Mouse (Mus musculus): ENCODE measurements at regions not wholly inside any gene's neighbourhood (a gene's known extent, or its start where the extent isn't known, plus 50 kb on each side); places are given as distances from the start of the nearest gene placed in this dataset.

- Histone ChIP-seq H3K36me3 (ENCODE audit: control insufficient read depth, insufficient read depth) (no peaks in the 10 kb centered on the region), H3K79me2 (ENCODE audit: control insufficient read depth, insufficient read depth) (no peaks in the 10 kb centered on the region), H3K4me3 (no peak overlapping the region), H3K27me3 (ENCODE audit: control insufficient read depth, insufficient read depth, insufficient read length) (no peaks in the 10 kb centered on the region), H3K4me2 (ENCODE audit: low read depth) (no peak overlapping the region), H3ac (ENCODE audit: control insufficient read depth, insufficient read length) (no peak overlapping the region)
- TF ChIP-seq POLR2A (IDR thresholded peaks at IDR 0.05; ENCODE audit: insufficient read length, low read depth) (no peak), CEBPB (IDR thresholded peaks at IDR 0.05; ENCODE audit: insufficient read depth, poor library complexity, severe bottlenecking) (no peak), E2F4 (IDR thresholded peaks at IDR 0.05; ENCODE audit: insufficient read depth) (no peak), POLR2AphosphoS2 (IDR thresholded peaks at IDR 0.05; ENCODE audit: insufficient read length, low read depth) (no peak), USF1 (IDR thresholded peaks at IDR 0.05; ENCODE audit: low read depth) (no peak), REST (IDR thresholded peaks at IDR 0.05; ENCODE audit: insufficient read depth, insufficient read length) (no peak), MYOG (IDR thresholded peaks at IDR 0.05; ENCODE audit: control insufficient read depth in 1 of 3, insufficient read depth in 1 of 3, insufficient read length in 2 of 3, low read depth in 2 of 3) (no peak), TCF12 (IDR thresholded peaks at IDR 0.05; ENCODE audit: insufficient read depth, poor library complexity, severe bottlenecking) (no peak), MAX (IDR thresholded peaks at IDR 0.05; ENCODE audit: low read depth) (no peak), MYOD1 (IDR thresholded peaks at IDR 0.05; ENCODE audit: control insufficient read depth in 1 of 3, insufficient read length in 2 of 3, low read depth in 2 of 3) (no peak), SRF (IDR thresholded peaks at IDR 0.05; ENCODE audit: control insufficient read depth, insufficient read length, low read depth) (no peak), TCF3 (IDR thresholded peaks at IDR 0.05; ENCODE audit: insufficient read length, low read depth) (no peak)
Measured at GRCm38 (mm10) chr1:129106961-129107557, 166.0 kb upstream of the Thsd7b start.

GRCm38 (mm10) chr1:129100997-129101396, 172.1 kb upstream of the Thsd7b start:
- no peaks in the 10 kb centered on the region for H3K79me2 ChIP-seq (ENCODE audit: control insufficient read depth, insufficient read depth)
- no peaks in the 10 kb centered on the region for H3K27me3 ChIP-seq (ENCODE audit: control insufficient read depth, insufficient read depth, insufficient read length)
- H3K4me3 ChIP-seq, result no peak overlapping the region
- no peak for TF ChIP-seq MYOG (IDR thresholded peaks at IDR 0.05; ENCODE audit: control insufficient read depth in 1 of 3, insufficient read depth in 1 of 3, insufficient read length in 2 of 3, low read depth in 2 of 3)
- TF ChIP-seq CEBPB (IDR thresholded peaks at IDR 0.05; ENCODE audit: insufficient read depth, poor library complexity, severe bottlenecking), result no peak
- TF ChIP-seq SRF (IDR thresholded peaks at IDR 0.05; ENCODE audit: control insufficient read depth, insufficient read length, low read depth), result no peak
- TF ChIP-seq TCF3 (IDR thresholded peaks at IDR 0.05; ENCODE audit: insufficient read length, low read depth), result no peak
- no peak for TF ChIP-seq USF1 (IDR thresholded peaks at IDR 0.05; ENCODE audit: low read depth)
- TF ChIP-seq MYOD1 (IDR thresholded peaks at IDR 0.05; ENCODE audit: control insufficient read depth in 1 of 3, insufficient read length in 2 of 3, low read depth in 2 of 3), result no peak
- TF ChIP-seq E2F4 (IDR thresholded peaks at IDR 0.05; ENCODE audit: insufficient read depth), result no peak
- no peak overlapping the region for H3ac ChIP-seq (ENCODE audit: control insufficient read depth, insufficient read length)
- H3K36me3 ChIP-seq (ENCODE audit: control insufficient read depth, insufficient read depth), result no peaks in the 10 kb centered on the region
- H3K4me2 ChIP-seq (ENCODE audit: low read depth), result no peak overlapping the region

GRCm38 (mm10) chr1:129078274-129078673, 194.8 kb upstream of the Thsd7b start:
- H3K36me3 ChIP-seq (ENCODE audit: control insufficient read depth, insufficient read depth), result no peaks in the 10 kb centered on the region
- H3ac ChIP-seq (ENCODE audit: control insufficient read depth, insufficient read length), result no peak overlapping the region
- no peak for TF ChIP-seq E2F4 (IDR thresholded peaks at IDR 0.05; ENCODE audit: insufficient read depth)
- no peak for TF ChIP-seq MAX (IDR thresholded peaks at IDR 0.05; ENCODE audit: low read depth)
- TF ChIP-seq CEBPB (IDR thresholded peaks at IDR 0.05; ENCODE audit: insufficient read depth, poor library complexity, severe bottlenecking), result no peak
- TF ChIP-seq TCF12 (IDR thresholded peaks at IDR 0.05; ENCODE audit: insufficient read depth, poor library complexity, severe bottlenecking), result no peak
- no peak for TF ChIP-seq POLR2A (IDR thresholded peaks at IDR 0.05; ENCODE audit: insufficient read length, low read depth)
- no peak for TF ChIP-seq SRF (IDR thresholded peaks at IDR 0.05; ENCODE audit: control insufficient read depth, insufficient read length, low read depth)
- TF ChIP-seq REST (IDR thresholded peaks at IDR 0.05; ENCODE audit: insufficient read depth, insufficient read length), result no peak
- no peak for TF ChIP-seq MYOG (IDR thresholded peaks at IDR 0.05; ENCODE audit: control insufficient read depth in 1 of 3, insufficient read depth in 1 of 3, insufficient read length in 2 of 3, low read depth in 2 of 3)
- no peak for TF ChIP-seq USF1 (IDR thresholded peaks at IDR 0.05; ENCODE audit: low read depth)
- H3K4me2 ChIP-seq (ENCODE audit: low read depth), result no peak overlapping the region
- no peaks in the 10 kb centered on the region for H3K79me2 ChIP-seq (ENCODE audit: control insufficient read depth, insufficient read depth)
- H3K4me3 ChIP-seq, result no peak overlapping the region
- H3K27me3 ChIP-seq (ENCODE audit: control insufficient read depth, insufficient read depth, insufficient read length), result no peaks in the 10 kb centered on the region

- H3K79me2 ChIP-seq (ENCODE audit: control insufficient read depth, insufficient read depth), result no peaks in the 10 kb centered on the region
- H3K36me3 ChIP-seq (ENCODE audit: control insufficient read depth, insufficient read depth), result no peaks in the 10 kb centered on the region
- H3K4me2 ChIP-seq (ENCODE audit: low read depth), result no peak overlapping the region
- no peak overlapping the region for H3ac ChIP-seq (ENCODE audit: control insufficient read depth, insufficient read length)
- H3K27me3 ChIP-seq (ENCODE audit: control insufficient read depth, insufficient read depth, insufficient read length), result no peaks in the 10 kb centered on the region
- TF ChIP-seq MAX (IDR thresholded peaks at IDR 0.05; ENCODE audit: low read depth) (no peak), TCF3 (IDR thresholded peaks at IDR 0.05; ENCODE audit: insufficient read length, low read depth) (no peak), POLR2AphosphoS2 (IDR thresholded peaks at IDR 0.05; ENCODE audit: insufficient read length, low read depth) (no peak), USF1 (IDR thresholded peaks at IDR 0.05; ENCODE audit: low read depth) (no peak), CEBPB (IDR thresholded peaks at IDR 0.05; ENCODE audit: insufficient read depth, poor library complexity, severe bottlenecking) (no peak), MYOG (IDR thresholded peaks at IDR 0.05; ENCODE audit: control insufficient read depth in 1 of 3, insufficient read depth in 1 of 3, insufficient read length in 2 of 3, low read depth in 2 of 3) (no peak), MYOD1 (IDR thresholded peaks at IDR 0.05; ENCODE audit: control insufficient read depth in 1 of 3, insufficient read length in 2 of 3, low read depth in 2 of 3) (no peak)
- no peak overlapping the region for H3K4me3 ChIP-seq
Measured at GRCm38 (mm10) chr1:129057182-129057581, 215.9 kb upstream of the Thsd7b start.

GRCm38 (mm10) chr1:129055252-129055651, 217.8 kb upstream of the Thsd7b start:
- Histone ChIP-seq H3K4me3 (no peak overlapping the region), H3K36me3 (ENCODE audit: control insufficient read depth, insufficient read depth) (no peaks in the 10 kb centered on the region), H3K27me3 (ENCODE audit: control insufficient read depth, insufficient read depth, insufficient read length) (no peaks in the 10 kb centered on the region), H3ac (ENCODE audit: control insufficient read depth, insufficient read length) (no peak overlapping the region), H3K4me2 (ENCODE audit: low read depth) (no peak overlapping the region), H3K79me2 (ENCODE audit: control insufficient read depth, insufficient read depth) (no peaks in the 10 kb centered on the region)
- TF ChIP-seq TCF3 (IDR thresholded peaks at IDR 0.05; ENCODE audit: insufficient read length, low read depth) (no peak), POLR2AphosphoS2 (IDR thresholded peaks at IDR 0.05; ENCODE audit: insufficient read length, low read depth) (no peak), MYOG (IDR thresholded peaks at IDR 0.05; ENCODE audit: control insufficient read depth in 1 of 3, insufficient read depth in 1 of 3, insufficient read length in 2 of 3, low read depth in 2 of 3) (no peak), REST (IDR thresholded peaks at IDR 0.05; ENCODE audit: insufficient read depth, insufficient read length) (no peak), SRF (IDR thresholded peaks at IDR 0.05; ENCODE audit: control insufficient read depth, insufficient read length, low read depth) (no peak), TCF12 (IDR thresholded peaks at IDR 0.05; ENCODE audit: insufficient read depth, poor library complexity, severe bottlenecking) (no peak), USF1 (IDR thresholded peaks at IDR 0.05; ENCODE audit: low read depth) (no peak), POLR2A (IDR thresholded peaks at IDR 0.05; ENCODE audit: insufficient read length, low read depth) (no peak), MYOD1 (IDR thresholded peaks at IDR 0.05; ENCODE audit: control insufficient read depth in 1 of 3, insufficient read length in 2 of 3, low read depth in 2 of 3) (no peak), CEBPB (IDR thresholded peaks at IDR 0.05; ENCODE audit: insufficient read depth, poor library complexity, severe bottlenecking) (no peak), E2F4 (IDR thresholded peaks at IDR 0.05; ENCODE audit: insufficient read depth) (no peak), MAX (IDR thresholded peaks at IDR 0.05; ENCODE audit: low read depth) (no peak)

Data from myocyte (in vitro differentiated cells).